Mouse (Mus musculus) midbrain, embryonic 13.5 days (tissue): ENCODE measurements around the gene Orm2. TPM values are rescaled to one million over a fixed set of nuclear protein-coding genes. Genes with fewer than 3 reads are reported as not detected.
"Not testable (repeated sequence)": the region's sequence is repeated elsewhere in the genome, so short reads cannot be mapped to it uniquely, and the experiment has no call there.

Source experiments
- ATAC-seq: fragments of 200-750 bp; cut with Nextera tagmentation; 2 replicates; pipeline ENCODE4 v1.8.0; 2017; ENCODE audit warnings: mild to moderate bottlenecking, moderate TSS enrichment, moderate library complexity
- H3K27ac ChIP-seq: fragments of 300-500 bp; sonication (generic); 2 replicates; pipeline ENCODE4 v1.5.1; 2015; ENCODE audit warnings: inconsistent platforms, mild to moderate bottlenecking, moderate library complexity
- H3K27me3 ChIP-seq: fragments of 300-500 bp; sonication (generic); 2 replicates; pipeline ENCODE4 v1.6.1; 2015; ENCODE audit warnings: mild to moderate bottlenecking, inconsistent platforms
- H3K36me3 ChIP-seq: fragments of 300-500 bp; sonication (generic); 2 replicates; pipeline ENCODE4 v1.6.1; 2015; ENCODE audit warnings: mild to moderate bottlenecking, inconsistent platforms
- H3K4me1 ChIP-seq: fragments of 300-500 bp; sonication (generic); replicated peaks from 2 replicates; pipeline ENCODE4 v1.6.1; 2015; ENCODE audit warnings: inconsistent platforms
- H3K4me2 ChIP-seq: fragments of 300-500 bp; sonication (generic); replicated peaks from 2 replicates; pipeline ENCODE4 v1.6.1; 2015; ENCODE audit warnings: moderate library complexity, mild to moderate bottlenecking, inconsistent platforms
- H3K4me3 ChIP-seq: fragments of 300-500 bp; sonication (generic); replicated peaks from 2 replicates; pipeline ENCODE4 v1.5.1; 2015; ENCODE audit warnings: mild to moderate bottlenecking, inconsistent platforms
- H3K9ac ChIP-seq: fragments of 300-500 bp; sonication (generic); replicated peaks from 2 replicates; pipeline ENCODE4 v1.6.1; 2015; ENCODE audit warnings: mild to moderate bottlenecking, inconsistent platforms
- H3K9me3 ChIP-seq: fragments of 300-500 bp; sonication (generic); 2 replicates; pipeline ENCODE4 v1.6.1; 2016; ENCODE audit warnings: mild to moderate bottlenecking, inconsistent platforms
- WGBS: fragments of 180-500 bp; shearing (Covaris S2); methylation state at CpG from one replicate; pipeline ENCODE4 v1.1.7; 2015; 5-methylcytosine and 5-hydroxymethylcytosine counted together
- polyA plus RNA-seq: library from polyadenylated mRNA; unstranded; fragments of >200 nt; fragmentation: Nextera tagmentation; extraction: Ambion mirVana; gene quantifications from 2 replicates; pipeline ENCODE4 v1.2.1, GENCODE M21; 2015

The Orm2 gene
- polyA plus RNA-seq, result not detected in 2 replicates

GRCm38 (mm10) chr4:63362150-63362549 lies at the start of gene Orm2:
Orm2 (plus strand) TSS chr4:63362449.
- no peak for ATAC-seq
- Histone ChIP-seq H3K4me3 (no peak within 1 kb of the TSS), H3K27me3 (no peaks in the 10 kb centered on the region), H3K9ac (no peak within 1 kb of the TSS), H3K36me3 (no peaks in the 10 kb centered on the region; the same call in 1 of the 2 replicates), H3K4me2 (no peak within 1 kb of the TSS), H3K4me1 (0 out of 2 replicates have a peak, but pooled peaks cover 4% of the 10 kb centered on the region), H3K9me3 (no peaks in the 10 kb centered on the region), H3K27ac (no peak within 1 kb of the TSS)
- WGBS, result 97% methylated on average over 5 of the region's 5 CpGs

GRCm38 (mm10) chr4:63314063-63314462 lies 48.2 kb upstream of the Orm2 start:
- H3K27me3 ChIP-seq, result no peaks in the 10 kb centered on the region
- no peak overlapping the region for H3K27ac ChIP-seq
- no peak overlapping the region for H3K9ac ChIP-seq
- H3K4me1 ChIP-seq, result no peaks in the 10 kb centered on the region
- no peak overlapping the region for H3K4me3 ChIP-seq
- no peaks in the 10 kb centered on the region for H3K9me3 ChIP-seq
- 82% methylated on average over 5 of the region's 5 CpGs for WGBS
- no peak overlapping the region for H3K4me2 ChIP-seq
- H3K36me3 ChIP-seq, result no peaks in the 10 kb centered on the region
- no peak for ATAC-seq

GRCm38 (mm10) chr4:63316076-63316746 lies 46.0 kb upstream of the Orm2 start:
- no peaks in the 10 kb centered on the region for H3K27me3 ChIP-seq
- 0 out of 2 replicates have a peak, but pooled peaks have one; percentile 32 for ATAC-seq
- H3K4me3 ChIP-seq, result no peak overlapping the region
- H3K4me1 ChIP-seq, result no peaks in the 10 kb centered on the region
- H3K36me3 ChIP-seq, result no peaks in the 10 kb centered on the region
- H3K27ac ChIP-seq, result no peak overlapping the region
- 69% methylated on average over 9 of the region's 9 CpGs for WGBS
- H3K9ac ChIP-seq, result no peak overlapping the region
- no peak overlapping the region for H3K4me2 ChIP-seq
- H3K9me3 ChIP-seq, result no peaks in the 10 kb centered on the region

GRCm38 (mm10) chr4:63319566-63319965 lies 42.7 kb upstream of the Orm2 start:
- not testable (repeated sequence) for H3K4me1 ChIP-seq, H3K9me3 ChIP-seq, H3K36me3 ChIP-seq, H3K4me2 ChIP-seq, H3K27ac ChIP-seq, ATAC-seq, H3K4me3 ChIP-seq, H3K9ac ChIP-seq, H3K27me3 ChIP-seq
- 17% methylated on average over 3 of the region's 3 CpGs for WGBS

- Histone ChIP-seq H3K27ac (no peak overlapping the region), H3K36me3 (no peaks in the 10 kb centered on the region), H3K9me3 (0 out of 2 replicates have a peak, but pooled peaks cover 5% of the 10 kb centered on the region), H3K4me3 (no peak overlapping the region), H3K4me2 (no peak overlapping the region), H3K27me3 (no peaks in the 10 kb centered on the region), H3K4me1 (no peaks in the 10 kb centered on the region), H3K9ac (no peak overlapping the region)
- ATAC-seq, result no peak
- WGBS, result 84% methylated on average over 8 of the region's 8 CpGs
These were observed 38.9 kb upstream of the Orm2 start for GRCm38 (mm10) chr4:63323275-63323815.

- Histone ChIP-seq H3K9me3 (no peaks in the 10 kb centered on the region), H3K4me1 (no peaks in the 10 kb centered on the region), H3K27me3 (no peaks in the 10 kb centered on the region), H3K4me3 (no peak overlapping the region), H3K36me3 (no peaks in the 10 kb centered on the region), H3K4me2 (no peak overlapping the region), H3K27ac (no peak overlapping the region), H3K9ac (no peak overlapping the region)
- ATAC-seq, result no peak
- WGBS, result 97% methylated on average over 4 of the region's 4 CpGs
These were observed 28.8 kb upstream of the Orm2 start for GRCm38 (mm10) chr4:63333403-63333802.

- 71% methylated on average over 3 of the region's 3 CpGs for WGBS
- Histone ChIP-seq H3K4me3 (no peak overlapping the region), H3K9ac (no peak overlapping the region), H3K36me3 (no peaks in the 10 kb centered on the region), H3K27ac (no peak overlapping the region), H3K4me1 (no peaks in the 10 kb centered on the region), H3K9me3 (no peaks in the 10 kb centered on the region), H3K27me3 (no peaks in the 10 kb centered on the region), H3K4me2 (no peak overlapping the region)
- no peak for ATAC-seq
These were observed 23.7 kb upstream of the Orm2 start for GRCm38 (mm10) chr4:63338414-63339076.

- 70% methylated on average over 4 of the region's 4 CpGs for WGBS
- no peak overlapping the region for H3K4me3 ChIP-seq
- no peaks in the 10 kb centered on the region for H3K36me3 ChIP-seq
- ATAC-seq, result no peak
- no peak overlapping the region for H3K4me2 ChIP-seq
- H3K27me3 ChIP-seq, result no peaks in the 10 kb centered on the region
- no peaks in the 10 kb centered on the region for H3K4me1 ChIP-seq
- H3K9me3 ChIP-seq, result no peaks in the 10 kb centered on the region
- H3K27ac ChIP-seq, result no peak overlapping the region
- H3K9ac ChIP-seq, result no peak overlapping the region
These were observed 19.8 kb upstream of the Orm2 start for GRCm38 (mm10) chr4:63342491-63342890.

- no peak overlapping the region for H3K27ac ChIP-seq
These were observed 18.6 kb upstream of the Orm2 start for GRCm38 (mm10) chr4:63343608-63344007.

GRCm38 (mm10) chr4:63344295-63344694 lies 18.0 kb upstream of the Orm2 start, which contains the start of gene Orm1:
Orm1 (plus strand) TSS chr4:63344560.
- no peaks in the 10 kb centered on the region for H3K4me1 ChIP-seq
- WGBS, result 89% methylated on average over 8 of the region's 8 CpGs
- H3K9ac ChIP-seq, result no peak within 1 kb of the TSS
- no peak for ATAC-seq
- no peak within 1 kb of the TSS for H3K4me2 ChIP-seq
- no peaks in the 10 kb centered on the region for H3K36me3 ChIP-seq
- H3K9me3 ChIP-seq, result no peaks in the 10 kb centered on the region
- H3K27ac ChIP-seq, result no peak within 1 kb of the TSS
- H3K4me3 ChIP-seq, result no peak within 1 kb of the TSS
- no peaks in the 10 kb centered on the region for H3K27me3 ChIP-seq

More at GRCm38 (mm10) chr4:63343608-63344007, 18.6 kb upstream of the Orm2 start:
- WGBS, result 75% methylated on average over 3 of the region's 3 CpGs
- no peak for ATAC-seq
- Histone ChIP-seq H3K9me3 (no peaks in the 10 kb centered on the region), H3K36me3 (no peaks in the 10 kb centered on the region), H3K4me2 (no peak overlapping the region), H3K4me3 (no peak overlapping the region), H3K27me3 (no peaks in the 10 kb centered on the region), H3K4me1 (no peaks in the 10 kb centered on the region), H3K9ac (no peak overlapping the region)

GRCm38 (mm10) chr4:63345261-63345660 lies 17.0 kb upstream of the Orm2 start:
- H3K4me3 ChIP-seq, result no peak overlapping the region
- no peak overlapping the region for H3K4me2 ChIP-seq
- no peaks in the 10 kb centered on the region for H3K9me3 ChIP-seq
- H3K27ac ChIP-seq, result no peak overlapping the region
- no peak for ATAC-seq
- H3K27me3 ChIP-seq, result no peaks in the 10 kb centered on the region
- no peaks in the 10 kb centered on the region for H3K36me3 ChIP-seq
- H3K4me1 ChIP-seq, result no peaks in the 10 kb centered on the region
- no peak overlapping the region for H3K9ac ChIP-seq

- Histone ChIP-seq H3K4me3 (no peak overlapping the region), H3K27me3 (no peaks in the 10 kb centered on the region), H3K36me3 (no peaks in the 10 kb centered on the region), H3K27ac (no peak overlapping the region), H3K4me1 (no peaks in the 10 kb centered on the region), H3K9ac (no peak overlapping the region), H3K9me3 (no peaks in the 10 kb centered on the region), H3K4me2 (no peak overlapping the region)
- ATAC-seq, result no peak
- 90% methylated on average over 4 of the region's 4 CpGs for WGBS
These were observed 15.6 kb upstream of the Orm2 start for GRCm38 (mm10) chr4:63346659-63347058.
